8 mouse cellular contexts compared by ENCODE assay signal in the genomic region with DNA sequence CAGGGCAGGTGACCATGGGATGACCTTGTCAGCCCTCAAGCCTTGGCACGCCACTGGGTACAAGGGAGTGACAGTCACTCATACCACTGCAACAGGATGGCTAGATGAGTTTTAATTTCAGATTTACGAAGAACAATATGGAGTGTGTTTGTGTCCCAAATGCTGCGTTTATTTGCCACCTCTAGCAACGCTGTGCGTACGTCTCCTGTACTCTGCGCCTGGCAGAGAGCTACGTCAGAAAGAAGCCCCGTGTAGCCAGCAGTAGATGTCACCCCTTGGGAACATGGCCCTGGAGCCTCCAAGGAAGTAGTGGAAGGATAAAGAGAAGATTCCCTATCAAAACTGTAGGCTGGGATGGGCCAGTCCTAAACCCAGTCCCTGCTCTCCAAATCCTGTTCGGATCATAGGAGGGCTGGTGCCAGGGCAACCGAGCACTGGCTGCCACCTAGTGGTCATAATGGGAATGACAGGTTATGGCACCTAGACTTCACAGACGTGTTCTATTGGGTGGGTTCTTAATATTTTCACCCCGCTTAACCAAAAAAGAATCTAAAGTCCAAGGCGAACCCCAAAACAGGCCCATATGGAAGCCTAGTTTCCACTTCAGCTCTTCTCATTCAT. TPM values are rescaled to one million over a fixed set of nuclear protein-coding genes. Genes with fewer than 3 reads are reported as not detected.
DNase-seq lines count a peak whose midpoint lies in the region; ATAC-seq and TF ChIP-seq lines count a peak whose summit lies in the region.

No protein-coding gene starts in this region.

- no peaks in the 10 kb centered on the region for H3K36me3 ChIP-seq in hindbrain, embryonic 10.5 days
- no peaks in the 10 kb centered on the region for H3K36me3 ChIP-seq in hindbrain, embryonic 12.5 days
- no peaks in the 10 kb centered on the region for H3K36me3 ChIP-seq in forebrain, embryonic 12.5 days (replicated peaks)
- H3K36me3 ChIP-seq in hindbrain, embryonic 16.5 days (ENCODE audit: control insufficient read depth, insufficient read depth, low read length) = no peaks in the 10 kb centered on the region
- H3K36me3 ChIP-seq in midbrain, embryonic 11.5 days (ENCODE audit: control insufficient read depth, insufficient read depth, low read length) = no peaks in the 10 kb centered on the region

- no peaks in the 10 kb centered on the region for H3K4me1 ChIP-seq in hindbrain, embryonic 10.5 days (replicated peaks)
- no peaks in the 10 kb centered on the region for H3K4me1 ChIP-seq in hindbrain, embryonic 12.5 days
- no peaks in the 10 kb centered on the region for H3K4me1 ChIP-seq in forebrain, embryonic 12.5 days
- H3K4me1 ChIP-seq in hindbrain, embryonic 16.5 days (ENCODE audit: control insufficient read depth, insufficient read depth, low read depth, low read length) = no peaks in the 10 kb centered on the region
- no peaks in the 10 kb centered on the region for H3K4me1 ChIP-seq in midbrain, embryonic 11.5 days (ENCODE audit: control insufficient read depth, insufficient read depth, low read length)

- H3K4me3 ChIP-seq in hindbrain, embryonic 10.5 days = no peak overlapping the region
- no peak overlapping the region for H3K4me3 ChIP-seq in hindbrain, embryonic 12.5 days
- no peak overlapping the region for H3K4me3 ChIP-seq in forebrain, embryonic 12.5 days (replicated peaks)
- no peak overlapping the region for H3K4me3 ChIP-seq in hindbrain, embryonic 16.5 days (ENCODE audit: low read length)
- H3K4me3 ChIP-seq in left cerebral cortex, adult 2 months = no peak overlapping the region
- no peak overlapping the region for H3K4me3 ChIP-seq in midbrain, embryonic 11.5 days (ENCODE audit: low read depth, low read length)

- WGBS in hindbrain, embryonic 10.5 days = 61% methylated on average over 14 of the region's 14 CpGs
- WGBS in hindbrain, embryonic 12.5 days = 59% methylated on average over 14 of the region's 14 CpGs
- 59% methylated on average over 14 of the region's 14 CpGs for WGBS in forebrain, embryonic 12.5 days
- WGBS in hindbrain, embryonic 16.5 days = 58% methylated on average over 14 of the region's 14 CpGs
- WGBS in midbrain, embryonic 11.5 days = 63% methylated on average over 14 of the region's 14 CpGs

- H3K27ac ChIP-seq in hindbrain, embryonic 10.5 days = no peak overlapping the region
- no peak overlapping the region for H3K27ac ChIP-seq in hindbrain, embryonic 12.5 days
- no peak overlapping the region for H3K27ac ChIP-seq in forebrain, embryonic 12.5 days
- H3K27ac ChIP-seq in hindbrain, embryonic 16.5 days (ENCODE audit: low read depth, low read length) = no peak overlapping the region
- H3K27ac ChIP-seq in left cerebral cortex, adult 2 months = no peak overlapping the region
- H3K27ac ChIP-seq in midbrain, embryonic 11.5 days (ENCODE audit: low read depth, low read length) = no peak overlapping the region

- peak; percentile 73 for DNase-seq in hindbrain, embryonic 10.5 days (ENCODE audit: low spot score)
- peak; percentile 69 to 76 for DNase-seq in left cerebral cortex, adult 2 months (ENCODE audit: extremely low spot score in 1 of 2, low spot score in 2 of 2)
- DNase-seq in midbrain, embryonic 11.5 days (ENCODE audit: low spot score, missing footprints) = peak; percentile 95
- peak; percentile 40 for DNase-seq in skeletal muscle tissue, adult 2 months (ENCODE audit: low read depth, low spot score)

- H3K27me3 ChIP-seq in hindbrain, embryonic 10.5 days (ENCODE audit: insufficient read depth, poor library complexity, severe bottlenecking) = peaks cover 60% of the 10 kb centered on the region
- H3K27me3 ChIP-seq in hindbrain, embryonic 12.5 days = peaks cover 25% of the 10 kb centered on the region; the same call in 1 of the 2 replicates
- peaks cover 11% of the 10 kb centered on the region for H3K27me3 ChIP-seq in forebrain, embryonic 12.5 days
- peaks cover 3% of the 10 kb centered on the region; the same call in 1 of the 2 replicates for H3K27me3 ChIP-seq in hindbrain, embryonic 16.5 days (replicated peaks; ENCODE audit: control insufficient read depth, insufficient read depth, low read length)
- H3K27me3 ChIP-seq in midbrain, embryonic 11.5 days (ENCODE audit: control insufficient read depth, insufficient read depth, low read length) = no peaks in the 10 kb centered on the region

- H3K9me3 ChIP-seq in hindbrain, embryonic 10.5 days = peaks cover 9% of the 10 kb centered on the region
- 0 out of 2 replicates have a peak, but pooled peaks cover 4% of the 10 kb centered on the region for H3K9me3 ChIP-seq in hindbrain, embryonic 12.5 days (replicated peaks)
- peaks cover 9% of the 10 kb centered on the region; the same call in 1 of the 2 replicates for H3K9me3 ChIP-seq in forebrain, embryonic 12.5 days
- H3K9me3 ChIP-seq in hindbrain, embryonic 16.5 days (ENCODE audit: control insufficient read depth, low read length) = peaks cover 6% of the 10 kb centered on the region
- H3K9me3 ChIP-seq in midbrain, embryonic 11.5 days (ENCODE audit: control insufficient read depth, low read length) = no peaks in the 10 kb centered on the region; the same call in 1 of the 2 replicates

- no peak overlapping the region for H3K9ac ChIP-seq in hindbrain, embryonic 12.5 days
- no peak overlapping the region for H3K9ac ChIP-seq in forebrain, embryonic 12.5 days
- no peak overlapping the region for H3K9ac ChIP-seq in hindbrain, embryonic 16.5 days (ENCODE audit: low read depth, low read length)
- no peak overlapping the region for H3K9ac ChIP-seq in midbrain, embryonic 11.5 days (ENCODE audit: low read length)

- intact Hi-C loops in left cerebral cortex, adult 2 months (cut with DNase I) = loop anchor here (1.0 to 10.0 kb wide), 3 partner anchors 217 to 727 kb away; no protein-coding TSS in a partner anchor

- TF ChIP-seq CTCF in left cerebral cortex, adult 2 months (IDR thresholded peaks at IDR 0.05) = peak; percentile 99

- H3K4me2 ChIP-seq in hindbrain, embryonic 12.5 days (replicated peaks) = no peak overlapping the region
- H3K4me2 ChIP-seq in forebrain, embryonic 12.5 days = no peak overlapping the region
- no peak overlapping the region for H3K4me2 ChIP-seq in hindbrain, embryonic 16.5 days (ENCODE audit: low read length)
- no peak overlapping the region for H3K4me2 ChIP-seq in midbrain, embryonic 11.5 days

- no peak for ATAC-seq in hindbrain, embryonic 12.5 days (ENCODE audit: low FRiP score)
- peak; percentile 60 for ATAC-seq in cerebellum, adult (ENCODE audit: insufficient number of reproducible peaks, low FRiP score, low TSS enrichment)
- ATAC-seq in forebrain, embryonic 12.5 days (ENCODE audit: low FRiP score) = peak; percentile 65; the same call in 1 of the 2 replicates
- peak; percentile 82 for ATAC-seq in hindbrain, embryonic 16.5 days
- ATAC-seq in midbrain, embryonic 11.5 days (ENCODE audit: low FRiP score) = peak; percentile 68

RNA-seq across cellular contexts. Expression of gene Pcbd1, which starts 37.0 kb away (rescaled TPM):
- 23.5 and 26.3 TPM in 2 replicates for polyA plus RNA-seq in hindbrain, embryonic 10.5 days (2016; fragmentation: Nextera tagmentation; extraction: Ambion mirVana)
- polyA plus RNA-seq in hindbrain, embryonic 12.5 days (2016; fragmentation: Nextera tagmentation; extraction: Ambion mirVana) = 20.7 and 26.2 TPM in 2 replicates
- 16.7 and 18.2 TPM in 2 replicates for polyA plus RNA-seq in forebrain, embryonic 12.5 days (2016; fragmentation: Nextera tagmentation; extraction: Ambion mirVana)
- polyA plus RNA-seq in hindbrain, embryonic 16.5 days (2015; fragmentation: Nextera tagmentation; extraction: Ambion mirVana) = 40.7 and 50.4 TPM in 2 replicates
- total RNA-seq in left cerebral cortex, adult 2 months (2021) = 10 to 100 TPM in 1 of 2 experiments, 1 to 10 TPM in 1; 8.9 to 11.0 TPM
- 29.9 and 31.0 TPM in 2 replicates for polyA plus RNA-seq in midbrain, embryonic 11.5 days (2014; fragmentation: Nextera tagmentation; extraction: Ambion mirVana)

Comparison
In these comparisons a context has a peak if more than half of its experiments do, and no peak if none do; other contexts are left out.
1. DNase-seq: peak in every context shown above with its lines; median percentile 95 in midbrain, embryonic 11.5 days; 73 in hindbrain, embryonic 10.5 days; 72 in left cerebral cortex, adult 2 months; 40 in skeletal muscle tissue, adult 2 months.